Mouse (Mus musculus) lung, embryonic 15.5 days (tissue): Measurements from ENCODE around the gene Gna13. TPM values are rescaled to one million over a fixed set of nuclear protein-coding genes. Genes with fewer than 3 reads are reported as not detected.
A peak's percentile ranks its signal among the peaks of the same experiment; 100 is the strongest.

Experiments
- ATAC-seq: fragments of 200-750 bp; cut with Nextera tagmentation; 2 replicates; pipeline ENCODE4 v1.8.0; 2017; ENCODE audit warnings: moderate number of reproducible peaks, borderline replicate concordance; ENCODE audit not compliant: low FRiP score, low TSS enrichment; ENCODE audit errors: extremely low read depth
- H3K27ac ChIP-seq: fragments of 300-500 bp; sonication (generic); 2 replicates; pipeline ENCODE4 v1.5.1; 2015; ENCODE audit warnings: moderate library complexity, mild to moderate bottlenecking, inconsistent platforms
- H3K27me3 ChIP-seq: fragments of 300-500 bp; sonication (generic); 2 replicates; pipeline ENCODE4 v1.6.1; 2015; ENCODE audit warnings: inconsistent platforms
- H3K36me3 ChIP-seq: fragments of 300-500 bp; sonication (generic); 2 replicates; pipeline ENCODE4 v1.6.1; 2015; ENCODE audit warnings: inconsistent platforms
- H3K4me1 ChIP-seq: fragments of 300-500 bp; sonication (generic); 2 replicates; pipeline ENCODE4 v1.6.1; 2015; ENCODE audit warnings: inconsistent platforms
- H3K4me2 ChIP-seq: fragments of 300-500 bp; sonication (generic); 2 replicates; pipeline ENCODE4 v1.6.1; 2015; ENCODE audit warnings: inconsistent platforms, mild to moderate bottlenecking, moderate library complexity
- H3K4me3 ChIP-seq: fragments of 300-500 bp; sonication (generic); 2 replicates; pipeline ENCODE4 v1.5.1; 2015; ENCODE audit warnings: mild to moderate bottlenecking, inconsistent platforms
- H3K9ac ChIP-seq: fragments of 300-500 bp; sonication (generic); 2 replicates; pipeline ENCODE4 v1.6.1; 2015; ENCODE audit warnings: inconsistent platforms
- H3K9me3 ChIP-seq: fragments of 300-500 bp; sonication (generic); 2 replicates; pipeline ENCODE4 v1.6.1; 2016; ENCODE audit warnings: inconsistent platforms
- WGBS: fragments of 180-500 bp; shearing (Covaris S2); methylation state at CpG from one replicate; pipeline ENCODE4 v1.1.7; 2015; 5-methylcytosine and 5-hydroxymethylcytosine counted together
- polyA plus RNA-seq: library from polyadenylated mRNA; unstranded; fragments of >200 nt; fragmentation: Nextera tagmentation; extraction: Ambion mirVana; gene quantifications from 2 replicates; pipeline ENCODE4 v1.2.1, GENCODE M21; 2015

Gna13 gene
- polyA plus RNA-seq, 1 experiment from 2014 or later: 27.8 TPM

- ATAC-seq: no peak
- no peaks in the 10 kb centered on the region for H3K9me3 ChIP-seq
- WGBS: 71% methylated on average over 4 of the region's 4 CpGs
- no peak overlapping the region for H3K27ac ChIP-seq
- no peaks in the 10 kb centered on the region for H3K27me3 ChIP-seq
- no peaks in the 10 kb centered on the region for H3K36me3 ChIP-seq
- no peak overlapping the region for H3K9ac ChIP-seq
- no peak overlapping the region for H3K4me3 ChIP-seq
- no peak overlapping the region for H3K4me2 ChIP-seq
- H3K4me1 ChIP-seq: peaks cover 51% of the 10 kb centered on the region
Observed at GRCm38 (mm10) chr11:109351489-109351888, 11.1 kb upstream of the Gna13 start.

DNA sequence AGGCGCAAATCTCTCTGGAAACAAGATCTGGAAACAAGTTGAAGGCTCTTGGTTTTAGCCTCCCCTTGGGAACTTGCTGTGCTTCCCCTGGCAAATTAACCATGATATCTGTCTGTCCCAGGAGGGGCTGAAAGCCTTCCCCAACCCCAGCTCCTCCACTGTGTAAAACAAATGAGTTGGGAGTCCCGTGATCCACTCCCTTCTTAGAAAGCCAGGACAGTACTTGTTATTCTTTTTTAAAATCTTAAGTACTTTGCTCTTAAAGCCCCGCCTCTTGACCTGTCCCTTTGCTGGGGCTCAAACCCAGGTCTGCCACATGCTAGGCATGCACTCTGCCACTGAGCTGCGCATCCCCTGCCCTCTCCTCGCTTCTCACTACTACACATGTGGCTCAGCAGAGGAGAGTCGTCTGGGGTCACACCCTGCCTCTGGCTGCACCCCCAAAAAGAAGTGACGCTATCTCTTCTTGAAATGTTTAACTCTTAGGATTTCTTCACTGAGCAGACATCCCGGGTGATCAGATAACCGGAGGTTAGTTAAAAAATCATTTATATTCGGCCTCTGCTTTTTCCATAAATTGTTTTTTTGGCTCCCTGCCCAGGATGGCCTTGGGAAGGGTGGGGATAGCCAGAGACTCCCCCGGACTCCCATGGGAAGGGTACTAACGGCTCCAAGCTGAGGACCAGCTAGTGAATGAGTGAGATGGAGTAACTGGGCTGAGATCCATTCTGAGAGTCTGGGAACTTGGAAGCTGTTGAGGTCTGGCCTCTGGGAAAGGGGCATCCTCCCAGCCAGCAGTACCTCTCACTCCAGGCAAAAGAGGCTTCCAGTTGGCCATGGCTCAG lies 9.0 kb upstream of the Gna13 start:
- peak; percentile 62 for ATAC-seq
- H3K27ac ChIP-seq: peak overlapping the region; percentile 30; the same call in 1 of the 2 replicates
- no peaks in the 10 kb centered on the region for H3K9me3 ChIP-seq
- no peaks in the 10 kb centered on the region for H3K27me3 ChIP-seq
- no peak overlapping the region for H3K4me3 ChIP-seq
- 35% methylated on average over 12 of the region's 12 CpGs for WGBS
- H3K36me3 ChIP-seq: no peaks in the 10 kb centered on the region
- H3K4me2 ChIP-seq: no peak overlapping the region
- peaks cover 44% of the 10 kb centered on the region for H3K4me1 ChIP-seq
- H3K9ac ChIP-seq: no peak overlapping the region

DNA sequence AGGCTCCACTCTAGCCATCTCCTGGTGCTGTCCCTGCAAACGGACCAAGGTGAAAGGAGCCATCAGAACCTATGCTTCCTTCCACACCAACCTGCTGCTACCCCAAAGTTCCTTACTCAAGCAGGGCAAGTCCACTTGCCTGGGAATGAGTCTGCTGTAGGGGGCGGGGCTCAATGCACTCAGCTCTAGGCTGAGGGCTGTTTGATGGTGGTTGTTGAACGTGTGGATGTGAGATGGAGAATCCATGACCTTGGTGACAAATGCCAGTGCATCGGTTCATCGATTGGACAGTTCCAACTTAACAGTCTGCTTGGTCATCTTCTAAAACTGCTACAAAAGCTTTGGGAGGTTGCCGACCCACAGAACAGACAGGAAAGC lies 8.4 kb upstream of the Gna13 start:
- no peaks in the 10 kb centered on the region for H3K36me3 ChIP-seq
- 80% methylated on average over 6 of the region's 6 CpGs for WGBS
- H3K9me3 ChIP-seq: no peaks in the 10 kb centered on the region
- no peak overlapping the region for H3K4me2 ChIP-seq
- H3K27ac ChIP-seq: peak overlapping the region; percentile 30; the same call in 1 of the 2 replicates
- peaks cover 45% of the 10 kb centered on the region for H3K4me1 ChIP-seq
- H3K4me3 ChIP-seq: no peak overlapping the region
- ATAC-seq: 0 out of 2 replicates have a peak, but pooled peaks have one; percentile 4
- no peaks in the 10 kb centered on the region for H3K27me3 ChIP-seq
- no peak overlapping the region for H3K9ac ChIP-seq

GRCm38 (mm10) chr11:109355771-109356388 lies 6.8 kb upstream of the Gna13 start:
- peaks cover 45% of the 10 kb centered on the region for H3K4me1 ChIP-seq
- no peak overlapping the region for H3K4me2 ChIP-seq
- no peaks in the 10 kb centered on the region for H3K9me3 ChIP-seq
- no peak for ATAC-seq
- 0 out of 2 replicates have a peak overlapping the region, but pooled peaks have one; percentile 21 for H3K27ac ChIP-seq
- no peak overlapping the region for H3K4me3 ChIP-seq
- 57% methylated on average over 16 of the region's 16 CpGs for WGBS
- H3K27me3 ChIP-seq: no peaks in the 10 kb centered on the region
- no peaks in the 10 kb centered on the region for H3K36me3 ChIP-seq
- no peak overlapping the region for H3K9ac ChIP-seq

DNA sequence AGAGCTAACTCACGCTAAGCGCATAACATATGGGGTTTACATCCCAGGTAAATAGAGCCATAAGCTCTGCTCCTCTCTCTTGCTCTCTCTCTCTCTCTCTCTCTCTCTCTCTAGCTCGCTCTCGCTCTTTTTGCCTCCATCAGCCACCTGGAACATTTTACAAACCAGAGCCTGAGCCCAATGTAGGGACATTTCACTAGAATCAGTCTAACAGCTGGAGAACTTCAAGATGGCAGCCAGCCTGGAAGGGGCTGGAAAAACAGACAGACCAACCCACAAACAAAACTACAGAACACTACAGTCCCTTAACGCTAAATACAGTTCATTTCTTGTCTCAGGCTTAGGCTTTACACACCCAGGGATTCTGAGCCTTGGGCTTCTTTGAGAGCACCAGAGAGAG lies 5.5 kb upstream of the Gna13 start:
- no peak for ATAC-seq
- peaks cover 53% of the 10 kb centered on the region for H3K4me1 ChIP-seq
- H3K9me3 ChIP-seq: no peaks in the 10 kb centered on the region
- WGBS: 65% methylated on average over 5 of the region's 5 CpGs
- H3K27ac ChIP-seq: peak overlapping the region; percentile 77
- no peak overlapping the region for H3K9ac ChIP-seq
- no peaks in the 10 kb centered on the region for H3K36me3 ChIP-seq
- H3K4me2 ChIP-seq: no peak overlapping the region
- H3K4me3 ChIP-seq: no peak overlapping the region
- no peaks in the 10 kb centered on the region for H3K27me3 ChIP-seq

- Histone ChIP-seq H3K9me3 (no peaks in the 10 kb centered on the region), H3K4me1 (peaks cover 48% of the 10 kb centered on the region), H3K4me2 (no peak overlapping the region), H3K9ac (no peak overlapping the region), H3K36me3 (no peaks in the 10 kb centered on the region), H3K27ac (peak overlapping the region; percentile 77), H3K4me3 (no peak overlapping the region), H3K27me3 (no peaks in the 10 kb centered on the region)
- ATAC-seq: no peak
- 37% methylated on average over 3 of the region's 3 CpGs for WGBS
Observed at GRCm38 (mm10) chr11:109358549-109358948, 4.1 kb upstream of the Gna13 start.

DNA sequence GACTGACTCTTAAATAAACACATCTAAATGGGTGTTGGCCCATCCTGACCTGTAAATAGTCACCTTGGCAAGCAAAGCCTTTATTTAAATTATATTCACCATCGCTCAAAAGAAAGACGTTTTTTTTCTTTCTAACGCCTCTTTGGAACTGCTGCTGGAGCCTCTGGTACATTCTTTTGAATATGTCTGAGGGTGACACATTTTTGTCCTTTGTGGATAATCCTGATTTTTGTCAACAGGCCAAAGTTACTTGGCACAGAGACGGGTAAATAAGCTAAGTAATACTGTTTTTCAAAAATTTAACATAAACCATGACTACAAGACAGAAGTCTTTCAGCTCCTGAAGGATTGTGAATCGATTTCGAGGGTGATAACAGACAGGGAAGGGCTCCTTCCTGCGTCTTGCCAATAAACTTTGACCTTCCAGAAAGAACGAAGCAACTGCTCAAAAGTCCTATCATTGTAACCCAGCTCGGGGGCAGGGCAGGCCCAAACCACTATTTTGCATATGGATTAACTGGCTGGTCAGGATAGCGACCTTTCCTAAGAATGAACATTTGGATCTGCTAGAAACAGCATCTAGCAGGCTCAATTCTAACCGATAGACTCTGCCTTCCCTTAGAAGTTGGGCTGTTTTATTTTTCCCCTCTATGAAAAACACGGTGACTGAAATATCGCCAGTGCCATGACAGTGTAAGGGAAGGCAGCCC lies 3.4 kb upstream of the Gna13 start:
- Histone ChIP-seq H3K9me3 (no peaks in the 10 kb centered on the region), H3K4me3 (no peak overlapping the region), H3K9ac (no peak overlapping the region), H3K27me3 (no peaks in the 10 kb centered on the region), H3K4me2 (no peak overlapping the region), H3K27ac (peak overlapping the region; percentile 77), H3K36me3 (no peaks in the 10 kb centered on the region), H3K4me1 (peaks cover 44% of the 10 kb centered on the region)
- 34% methylated on average over 13 of the region's 13 CpGs for WGBS
- ATAC-seq: no peak

GRCm38 (mm10) chr11:109360102-109360501 lies 2.5 kb upstream of the Gna13 start:
- H3K27ac ChIP-seq: no peak overlapping the region
- H3K27me3 ChIP-seq: no peaks in the 10 kb centered on the region
- H3K9me3 ChIP-seq: no peaks in the 10 kb centered on the region
- H3K36me3 ChIP-seq: no peaks in the 10 kb centered on the region
- no peak overlapping the region for H3K4me2 ChIP-seq
- peaks cover 51% of the 10 kb centered on the region for H3K4me1 ChIP-seq
- no peak overlapping the region for H3K9ac ChIP-seq
- no peak for ATAC-seq
- 79% methylated on average over 6 of the region's 6 CpGs for WGBS
- H3K4me3 ChIP-seq: no peak overlapping the region

DNA sequence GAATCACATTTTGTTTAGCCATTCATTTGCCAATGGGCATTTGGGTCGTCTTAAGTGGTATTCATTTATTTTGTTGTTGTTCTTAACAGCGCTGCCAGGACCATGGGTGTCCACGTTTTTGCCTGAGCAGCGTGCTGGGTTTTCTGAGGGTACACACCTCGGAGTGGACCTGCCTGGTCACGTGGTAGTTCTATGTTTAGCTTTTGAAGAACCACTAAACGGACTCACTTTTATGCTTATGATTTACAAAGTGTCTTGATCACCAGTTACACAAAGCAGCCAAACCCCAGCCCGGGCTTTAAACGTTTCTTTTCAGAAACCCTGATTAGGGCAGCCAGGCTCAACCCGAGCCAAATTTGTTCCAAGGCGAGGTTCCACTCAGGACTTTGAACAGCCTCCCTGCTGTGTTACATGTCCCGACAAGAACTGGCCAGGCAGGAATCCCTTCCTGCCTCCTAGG lies 2.0 kb upstream of the Gna13 start:
- H3K27me3 ChIP-seq: no peaks in the 10 kb centered on the region
- H3K4me2 ChIP-seq: no peak overlapping the region
- H3K36me3 ChIP-seq: peaks cover 3% of the 10 kb centered on the region; the same call in 1 of the 2 replicates
- no peak overlapping the region for H3K27ac ChIP-seq
- no peak overlapping the region for H3K4me3 ChIP-seq
- no peak for ATAC-seq
- H3K4me1 ChIP-seq: peaks cover 56% of the 10 kb centered on the region
- H3K9ac ChIP-seq: no peak overlapping the region
- 70% methylated on average over 12 of the region's 12 CpGs for WGBS
- no peaks in the 10 kb centered on the region for H3K9me3 ChIP-seq

DNA sequence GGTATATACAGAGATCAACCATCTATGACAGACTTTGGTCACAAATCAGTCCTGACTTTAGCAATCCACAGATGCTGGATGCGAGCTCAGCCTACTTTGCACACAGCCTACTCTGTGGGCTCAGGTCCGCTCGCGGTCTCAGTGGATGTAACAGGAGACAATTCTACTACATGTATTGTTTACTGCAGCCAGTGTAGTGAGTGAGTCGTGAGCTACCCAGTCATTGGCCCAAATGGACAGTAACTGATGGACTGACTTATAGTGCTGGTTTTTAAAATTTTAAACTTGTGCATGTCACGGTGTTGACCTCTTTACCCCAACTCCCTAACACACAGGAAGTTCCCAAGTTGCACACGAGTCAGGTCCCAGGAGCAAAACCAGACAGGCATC lies 1.4 kb upstream of the Gna13 start:
- H3K9me3 ChIP-seq: no peaks in the 10 kb centered on the region
- H3K4me2 ChIP-seq: peak overlapping the region; percentile 70
- no peaks in the 10 kb centered on the region for H3K27me3 ChIP-seq
- H3K4me3 ChIP-seq: no peak overlapping the region
- WGBS: 71% methylated on average over 7 of the region's 7 CpGs
- peaks cover 54% of the 10 kb centered on the region for H3K4me1 ChIP-seq
- no peak for ATAC-seq
- peak overlapping the region; percentile 98; the same call in 1 of the 2 replicates for H3K27ac ChIP-seq
- H3K9ac ChIP-seq: no peak overlapping the region
- H3K36me3 ChIP-seq: peaks cover 10% of the 10 kb centered on the region

DNA sequence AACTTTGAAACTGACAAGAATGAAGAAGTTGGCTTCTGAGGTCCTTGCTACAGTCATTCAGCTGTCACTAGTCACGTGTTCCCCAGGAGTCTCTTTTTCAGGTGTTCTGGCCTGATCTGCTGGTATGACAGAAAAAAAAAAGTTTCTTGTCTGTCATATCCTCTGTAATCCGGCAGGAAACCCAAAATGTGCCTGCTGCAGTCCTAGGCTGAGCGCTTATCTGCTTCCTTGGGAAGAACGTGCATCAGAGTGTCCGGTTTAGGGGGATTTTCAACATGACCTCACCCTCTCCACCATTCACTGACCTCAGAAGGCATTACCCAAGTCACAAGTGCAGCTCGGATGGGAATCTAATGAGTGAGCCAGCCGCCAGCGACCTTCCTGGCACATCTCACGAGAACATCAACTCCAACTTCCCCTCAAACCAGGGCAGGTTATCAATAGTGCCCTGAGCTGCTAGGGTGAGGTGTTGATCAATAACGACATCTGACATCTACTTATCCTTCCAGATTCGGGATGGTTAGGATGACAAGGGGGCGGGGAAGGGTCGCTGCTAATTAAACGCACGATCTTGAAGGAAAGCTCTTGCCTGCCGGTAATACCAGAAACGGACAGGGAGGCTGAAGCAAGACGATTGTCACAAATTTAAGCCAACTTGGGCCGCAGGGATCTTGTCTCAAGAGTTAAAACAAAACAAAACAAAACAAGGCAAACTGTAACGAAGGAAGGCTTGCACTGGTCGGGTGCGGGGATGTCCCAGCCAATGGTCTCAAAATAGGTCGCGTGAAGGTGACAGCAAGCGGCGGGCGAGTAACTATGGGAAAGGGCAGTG lies 784 bp upstream of the Gna13 start:
- Histone ChIP-seq H3K4me1 (peaks cover 57% of the 10 kb centered on the region), H3K9ac (peak overlapping the region; percentile 74), H3K36me3 (peaks cover 11% of the 10 kb centered on the region), H3K27ac (peak overlapping the region; percentile 98), H3K4me3 (peak overlapping the region; percentile 94), H3K4me2 (peak overlapping the region; percentile 70), H3K27me3 (no peaks in the 10 kb centered on the region), H3K9me3 (no peaks in the 10 kb centered on the region)
- WGBS: 5% methylated on average over 27 of the region's 27 CpGs
- no peak for ATAC-seq
